Mouse (Mus musculus) erythroblast, embryonic 14.5 days (primary cell): ENCODE data around the gene Smarcb1. TPM values are rescaled to one million over a fixed set of nuclear protein-coding genes. Genes with fewer than 3 reads are reported as not detected.

Experiments used
- H3K27me3 ChIP-seq: 2 replicates; pipeline ENCODE4 v1.6.1; 2012; ENCODE audit warnings: inconsistent platforms; ENCODE audit not compliant: control insufficient read depth
- H3K36me3 ChIP-seq: 2 replicates; pipeline ENCODE4 v1.6.1; 2012; ENCODE audit warnings: mild to moderate bottlenecking, inconsistent platforms; ENCODE audit not compliant: control insufficient read depth
- H3K4me1 ChIP-seq: 2 replicates; pipeline ENCODE4 v1.6.1; 2012; ENCODE audit warnings: inconsistent platforms; ENCODE audit not compliant: control insufficient read depth
- H3K4me3 ChIP-seq: replicated peaks from 2 replicates; pipeline ENCODE3; 2012; ENCODE audit warnings: moderate library complexity, mild to moderate bottlenecking, inconsistent platforms
- H3K9me3 ChIP-seq: 2 replicates; pipeline ENCODE4 v1.6.1; 2012; ENCODE audit warnings: low read length, inconsistent platforms, mixed read lengths; ENCODE audit not compliant: control insufficient read depth
- GATA1 ChIP-seq: IDR thresholded peaks from 2 replicates; pipeline ENCODE4 v1.6.1; 2012; ENCODE audit warnings: low read length, inconsistent platforms, mixed read lengths
- TAL1 ChIP-seq: IDR thresholded peaks from 3 replicates; pipeline ENCODE4 v1.6.1; 2012; ENCODE audit warnings: low read length, inconsistent platforms, mixed read lengths
- polyA plus RNA-seq: library from polyadenylated mRNA; stranded (reverse); fragments of >175 nt; gene quantifications from 2 replicates; pipeline ENCODE4 v1.2.3, GENCODE M21; 2012

The Smarcb1 gene
- polyA plus RNA-seq, 1 experiment: 31.8 TPM

DNA sequence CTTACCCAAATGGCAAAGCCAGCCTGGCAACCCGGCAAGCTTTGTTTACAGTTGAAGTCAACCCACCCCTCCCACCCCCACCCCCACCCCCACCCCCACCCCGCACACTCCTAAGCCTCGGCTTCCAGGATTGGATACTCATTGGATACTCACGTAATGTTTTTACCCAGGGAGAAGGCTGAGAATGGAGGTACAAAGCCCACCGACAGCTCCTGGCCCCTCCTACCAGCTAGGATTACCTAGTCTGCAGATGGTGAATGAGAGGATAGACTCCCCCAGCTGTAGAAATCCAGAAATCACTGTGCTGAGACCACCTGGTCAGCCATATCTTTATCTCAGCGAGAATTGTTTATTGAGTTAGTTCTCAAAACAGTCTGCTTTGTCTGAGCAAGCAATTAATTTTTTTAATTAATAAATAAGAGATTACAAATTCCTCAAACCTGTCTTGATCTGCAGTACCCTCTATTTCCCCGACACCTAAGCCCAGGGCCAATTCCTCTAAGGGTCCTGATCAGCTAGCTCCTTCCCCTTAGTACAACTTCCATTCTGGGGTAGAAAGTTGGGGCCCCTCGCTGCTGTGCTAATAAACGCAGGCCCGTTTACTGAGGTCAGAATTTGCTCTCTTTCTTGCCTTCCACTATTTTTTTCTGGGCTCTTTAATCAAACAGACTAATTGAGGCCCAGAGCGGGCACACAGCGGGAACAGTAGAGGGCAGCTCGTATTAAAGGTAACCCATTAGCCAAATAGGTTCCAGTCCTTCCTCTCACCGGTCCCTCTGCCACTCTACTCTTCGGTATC lies 38.8 kb downstream of the Smarcb1 start:
- TF ChIP-seq TAL1 (no peak), GATA1 (no peak)
- Histone ChIP-seq H3K36me3 (no peaks in the 10 kb centered on the region), H3K4me1 (peaks cover 2% of the 10 kb centered on the region; the same call in 1 of the 2 replicates), H3K9me3 (no peaks in the 10 kb centered on the region), H3K27me3 (peaks cover 31% of the 10 kb centered on the region), H3K4me3 (no peak overlapping the region)

DNA sequence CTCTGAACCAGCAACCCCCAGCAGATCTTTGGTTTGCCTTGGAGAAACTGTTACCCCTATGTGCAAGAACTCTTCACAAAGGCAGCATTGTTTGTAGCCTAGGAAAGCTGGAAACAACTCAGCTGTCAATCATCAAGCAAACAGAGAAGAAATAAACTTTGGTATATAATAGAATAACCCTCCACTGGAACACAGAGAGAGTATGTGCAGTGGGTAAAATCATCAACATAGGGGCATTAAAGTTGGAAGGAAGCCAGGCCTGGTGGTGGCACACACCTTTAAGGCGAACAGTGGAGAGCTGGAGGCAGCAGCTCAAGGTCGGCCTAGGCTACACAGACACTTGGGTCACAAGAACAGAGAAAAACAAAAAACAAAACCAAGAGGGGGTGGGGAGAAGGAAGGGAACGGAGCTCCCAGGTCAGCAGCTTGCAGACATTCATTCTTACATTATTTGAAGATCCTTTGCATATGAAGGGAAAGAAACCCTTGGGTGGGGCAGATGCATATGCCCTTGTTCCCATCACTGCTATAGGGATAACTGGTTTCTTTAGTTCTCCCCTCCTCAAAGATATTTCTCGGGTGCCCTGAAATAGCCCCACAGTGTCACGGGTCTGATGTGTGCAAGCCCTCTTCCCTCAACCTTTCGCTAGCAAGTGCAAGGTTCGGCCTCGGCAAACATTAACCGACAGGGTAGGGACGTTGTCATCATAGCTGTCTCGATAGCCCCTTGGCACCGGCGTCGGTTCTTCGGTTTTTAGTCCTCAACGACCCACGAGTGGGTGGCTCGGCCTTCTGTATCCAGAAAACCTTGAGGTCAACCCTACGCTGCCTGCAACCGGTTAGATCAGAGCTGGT lies 39.6 kb downstream of the Smarcb1 start:
- no peaks in the 10 kb centered on the region for H3K9me3 ChIP-seq
- peaks cover 31% of the 10 kb centered on the region for H3K27me3 ChIP-seq
- TF ChIP-seq TAL1 (no peak), GATA1 (no peak)
- no peaks in the 10 kb centered on the region for H3K36me3 ChIP-seq
- no peak overlapping the region for H3K4me3 ChIP-seq
- H3K4me1 ChIP-seq: peaks cover 2% of the 10 kb centered on the region; the same call in 1 of the 2 replicates

DNA sequence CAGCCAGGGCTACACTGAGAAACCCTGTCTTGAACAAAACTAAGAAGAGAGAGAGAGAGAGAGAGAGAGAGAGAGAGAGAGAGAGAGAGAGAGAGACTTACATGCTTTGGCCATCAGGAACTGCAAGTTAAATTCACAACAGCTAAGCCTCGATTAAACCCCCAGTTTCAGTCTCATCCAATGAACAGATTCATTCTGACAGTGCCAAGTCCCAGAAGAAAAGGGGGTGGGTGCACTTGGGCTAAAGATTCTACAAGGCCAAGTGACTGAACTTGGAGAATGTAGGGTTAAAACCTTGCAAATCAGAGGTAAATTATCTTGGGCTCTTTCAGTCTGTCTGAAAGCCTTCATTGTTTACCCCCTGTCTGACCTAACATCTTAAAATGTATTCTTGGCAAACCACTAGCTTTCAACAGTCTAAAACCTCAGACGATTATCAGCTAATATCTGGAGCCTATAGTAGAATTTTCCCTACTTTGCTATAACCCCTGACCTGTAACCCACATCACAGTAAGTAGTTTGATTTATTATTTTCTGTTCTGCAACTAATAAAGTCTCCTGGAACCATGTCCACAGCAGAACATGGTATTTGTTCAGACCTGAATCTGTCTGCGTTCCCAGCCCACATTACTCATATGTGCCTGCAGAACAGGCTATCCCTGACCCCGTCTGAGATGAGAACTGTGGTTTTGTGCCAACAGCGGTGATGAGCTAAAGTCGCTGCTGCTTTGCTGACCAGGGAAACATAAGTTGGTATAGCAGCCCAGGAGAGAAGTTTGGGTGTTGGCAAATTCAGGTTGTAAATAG lies 40.4 kb downstream of the Smarcb1 start:
- Histone ChIP-seq H3K36me3 (no peaks in the 10 kb centered on the region), H3K9me3 (no peaks in the 10 kb centered on the region), H3K4me1 (peaks cover 2% of the 10 kb centered on the region; the same call in 1 of the 2 replicates), H3K27me3 (peaks cover 29% of the 10 kb centered on the region), H3K4me3 (no peak overlapping the region)
- TF ChIP-seq TAL1 (no peak), GATA1 (no peak)

DNA sequence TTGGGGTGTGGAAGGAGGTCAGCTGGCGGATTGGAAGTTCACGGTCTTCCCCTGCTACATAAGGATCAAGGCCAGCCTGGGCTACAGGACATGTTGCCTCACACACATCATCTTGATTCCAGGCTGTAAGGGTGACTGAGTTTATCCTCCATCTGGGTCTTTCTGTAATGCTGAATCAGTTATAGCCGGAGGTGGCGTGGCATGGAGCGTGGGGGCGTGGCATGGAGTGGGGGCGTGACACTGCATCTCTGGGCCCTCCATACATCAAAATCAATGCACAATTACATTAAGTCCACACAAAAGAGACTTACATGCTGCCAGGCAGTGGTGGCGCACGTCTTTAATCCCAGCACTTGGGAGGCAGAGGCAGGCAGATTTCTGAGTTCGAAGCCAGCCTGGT lies 41.1 kb downstream of the Smarcb1 start:
- no peaks in the 10 kb centered on the region for H3K36me3 ChIP-seq
- no peaks in the 10 kb centered on the region for H3K9me3 ChIP-seq
- peaks cover 26% of the 10 kb centered on the region for H3K27me3 ChIP-seq
- no peak overlapping the region for H3K4me3 ChIP-seq
- TF ChIP-seq TAL1 (no peak), GATA1 (no peak)
- peaks cover 2% of the 10 kb centered on the region; the same call in 1 of the 2 replicates for H3K4me1 ChIP-seq

DNA sequence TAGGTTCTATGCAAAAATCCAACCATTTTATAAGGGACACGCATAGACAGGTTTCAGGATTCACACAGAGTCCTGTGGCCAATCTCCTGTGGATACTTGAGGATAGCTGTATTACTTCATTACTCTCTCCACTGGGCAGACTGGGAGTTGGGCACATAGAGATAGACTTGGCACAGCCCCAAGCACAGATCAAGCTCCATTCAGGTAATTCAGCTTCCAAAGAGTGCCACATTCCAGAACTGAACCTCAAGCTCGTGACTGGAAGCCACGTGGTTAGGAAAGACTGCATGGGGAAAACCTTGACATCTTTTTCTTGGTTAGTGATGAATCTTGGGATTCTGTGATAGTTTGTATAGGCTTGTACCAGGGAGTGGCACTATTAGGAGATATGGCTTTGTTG lies 42.6 kb downstream of the Smarcb1 start:
- no peak overlapping the region for H3K4me3 ChIP-seq
- TF ChIP-seq GATA1 (no peak), TAL1 (no peak)
- peaks cover 2% of the 10 kb centered on the region; the same call in 1 of the 2 replicates for H3K4me1 ChIP-seq
- peaks cover 20% of the 10 kb centered on the region for H3K27me3 ChIP-seq
- no peaks in the 10 kb centered on the region for H3K9me3 ChIP-seq
- H3K36me3 ChIP-seq: no peaks in the 10 kb centered on the region

DNA sequence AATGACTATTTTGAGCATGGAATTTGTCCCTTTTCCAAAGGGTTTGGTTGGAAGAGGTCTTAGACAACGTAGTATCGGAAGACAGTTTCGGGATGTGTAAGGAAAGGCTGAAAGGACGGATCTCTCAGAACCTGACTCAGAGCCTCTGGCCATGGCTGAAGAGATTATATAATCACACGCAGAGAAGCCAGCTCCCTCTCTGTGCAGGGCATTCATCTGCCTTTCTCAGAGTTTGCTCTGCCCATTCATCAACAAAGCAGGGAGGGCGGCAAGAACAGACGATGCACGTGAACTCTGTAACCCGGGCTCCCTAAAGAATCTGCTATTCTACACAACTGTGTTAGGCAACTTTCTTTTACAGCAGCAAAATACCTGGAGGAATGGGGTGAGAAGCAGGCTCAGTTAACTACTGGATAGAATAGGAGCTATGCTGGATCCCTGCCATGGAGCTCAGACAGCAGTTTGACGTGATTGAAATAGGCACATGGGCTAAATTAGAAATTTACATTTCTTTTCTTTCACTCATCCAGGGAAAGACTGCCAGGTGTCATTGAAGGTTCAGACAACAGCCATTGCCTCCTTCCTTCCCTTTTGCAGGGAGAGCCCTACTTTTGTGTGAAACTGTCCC lies 47.8 kb downstream of the Smarcb1 start:
- Histone ChIP-seq H3K9me3 (no peaks in the 10 kb centered on the region), H3K27me3 (no peaks in the 10 kb centered on the region), H3K36me3 (no peaks in the 10 kb centered on the region), H3K4me3 (no peak overlapping the region), H3K4me1 (peaks cover 13% of the 10 kb centered on the region)
- TF ChIP-seq GATA1 (no peak), TAL1 (no peak)

DNA sequence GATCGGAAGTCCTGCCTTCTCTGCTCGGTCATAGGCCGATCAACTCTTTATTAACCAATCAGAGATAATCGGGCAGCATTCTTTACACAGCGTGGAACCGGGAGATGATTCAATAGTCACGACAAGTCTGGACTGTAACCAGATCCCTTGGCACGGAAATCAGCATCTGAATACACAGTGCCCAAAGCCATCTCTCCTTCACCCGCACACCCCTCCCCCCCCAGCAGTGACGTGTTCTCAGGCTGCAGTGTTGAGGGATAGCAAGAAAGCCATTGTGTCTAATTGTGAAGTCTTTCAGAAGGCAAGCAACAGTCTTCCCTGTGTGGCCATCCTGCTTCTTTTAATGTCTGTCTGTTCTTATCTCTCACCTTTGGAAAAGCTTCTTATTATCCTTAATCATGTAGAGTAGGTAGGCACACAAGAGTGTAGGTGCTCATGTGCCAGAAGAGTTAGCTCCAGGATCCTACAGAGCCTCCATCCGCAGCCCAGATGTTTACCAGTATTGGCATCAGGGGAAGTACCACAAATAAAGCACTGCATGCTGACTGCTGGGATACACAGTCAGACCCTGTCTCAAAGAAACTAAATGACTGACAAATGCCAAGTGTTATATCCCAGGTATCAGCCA lies 48.4 kb downstream of the Smarcb1 start:
- Histone ChIP-seq H3K36me3 (no peaks in the 10 kb centered on the region), H3K4me3 (peak overlapping the region; percentile 55), H3K27me3 (no peaks in the 10 kb centered on the region), H3K9me3 (no peaks in the 10 kb centered on the region), H3K4me1 (peaks cover 13% of the 10 kb centered on the region)
- no peak for TF ChIP-seq TAL1
- no peak for TF ChIP-seq GATA1
